Mouse (Mus musculus): ENCODE data around the gene Cep164. TPM values are rescaled to one million over a fixed set of nuclear protein-coding genes. Genes with fewer than 3 reads are reported as not detected.
A peak's percentile ranks its signal among the peaks of the same experiment; 100 is the strongest.
"Not testable (repeated sequence)": the region's sequence is repeated elsewhere in the genome, so short reads cannot be mapped to it uniquely, and the experiment has no call there.

Gene Cep164
- 10 to 100 TPM in 1 of 2 experiments, 1 to 10 TPM in 1; 9.0 to 14.8 TPM for total RNA-seq (2021)

GRCm38 (mm10) chr9:45828291-45828963 is at the start of gene Cep164:
Gene Cep164 (minus strand): TSS chr9:45828691.
- peak; percentile 63 to 65 for DNase-seq (ENCODE audit: extremely low spot score in 1 of 2, low spot score in 1 of 2)

- no peak for DNase-seq (ENCODE audit: extremely low spot score in 1 of 2, low spot score in 1 of 2)
Measured at GRCm38 (mm10) chr9:45877928-45878327, 49.4 kb upstream of the Cep164 start.

- no peak for DNase-seq (ENCODE audit: extremely low spot score in 1 of 2, low spot score in 1 of 2)
Measured at GRCm38 (mm10) chr9:45870265-45870664, 41.8 kb upstream of the Cep164 start.

GRCm38 (mm10) chr9:45869181-45869580 is 40.7 kb upstream of the Cep164 start:
- no peak for DNase-seq (ENCODE audit: extremely low spot score in 1 of 2, low spot score in 1 of 2)

GRCm38 (mm10) chr9:45861813-45862212 is 33.3 kb upstream of the Cep164 start:
- no peak for DNase-seq (ENCODE audit: extremely low spot score in 1 of 2, low spot score in 1 of 2)

GRCm38 (mm10) chr9:45859364-45859763 is 30.9 kb upstream of the Cep164 start:
- DNase-seq (ENCODE audit: extremely low spot score in 1 of 2, low spot score in 1 of 2), result no peak

- DNase-seq (ENCODE audit: extremely low spot score in 1 of 2, low spot score in 1 of 2), result no peak
Measured at GRCm38 (mm10) chr9:45854136-45854535, 25.6 kb upstream of the Cep164 start.

GRCm38 (mm10) chr9:45853695-45854094 is 25.2 kb upstream of the Cep164 start:
- DNase-seq (ENCODE audit: extremely low spot score in 1 of 2, low spot score in 1 of 2), result no peak

- no peak for DNase-seq (ENCODE audit: extremely low spot score in 1 of 2, low spot score in 1 of 2)
Measured at GRCm38 (mm10) chr9:45851776-45852175, 23.3 kb upstream of the Cep164 start.

GRCm38 (mm10) chr9:45851330-45851729 is 22.8 kb upstream of the Cep164 start:
- no peak for DNase-seq (ENCODE audit: extremely low spot score in 1 of 2, low spot score in 1 of 2)

- DNase-seq (ENCODE audit: extremely low spot score in 1 of 2, low spot score in 1 of 2), result no peak
Measured at GRCm38 (mm10) chr9:45850528-45851155, 22.2 kb upstream of the Cep164 start.

- no peak for DNase-seq (ENCODE audit: extremely low spot score in 1 of 2, low spot score in 1 of 2)
Measured at GRCm38 (mm10) chr9:45849528-45850408, 21.3 kb upstream of the Cep164 start.

GRCm38 (mm10) chr9:45846891-45847460 is 18.5 kb upstream of the Cep164 start:
- no peak for DNase-seq (ENCODE audit: extremely low spot score in 1 of 2, low spot score in 1 of 2)

GRCm38 (mm10) chr9:45846176-45846575 is 17.7 kb upstream of the Cep164 start:
- DNase-seq (ENCODE audit: extremely low spot score in 1 of 2, low spot score in 1 of 2), result not testable (repeated sequence)

GRCm38 (mm10) chr9:45845541-45845940 is 17.1 kb upstream of the Cep164 start:
- no peak for DNase-seq (ENCODE audit: extremely low spot score in 1 of 2, low spot score in 1 of 2)

GRCm38 (mm10) chr9:45843780-45844179 is 15.3 kb upstream of the Cep164 start:
- DNase-seq (ENCODE audit: extremely low spot score in 1 of 2, low spot score in 1 of 2), result no peak

GRCm38 (mm10) chr9:45843007-45843406 is 14.5 kb upstream of the Cep164 start:
- DNase-seq (ENCODE audit: extremely low spot score in 1 of 2, low spot score in 1 of 2), result no peak

- no peak for DNase-seq (ENCODE audit: extremely low spot score in 1 of 2, low spot score in 1 of 2)
Measured at GRCm38 (mm10) chr9:45841458-45841857, 13.0 kb upstream of the Cep164 start.

GRCm38 (mm10) chr9:45840331-45840730 is 11.8 kb upstream of the Cep164 start:
- DNase-seq (ENCODE audit: extremely low spot score in 1 of 2, low spot score in 1 of 2), result no peak

- no peak for DNase-seq (ENCODE audit: extremely low spot score in 1 of 2, low spot score in 1 of 2)
Measured at GRCm38 (mm10) chr9:45839982-45840300, 11.4 kb upstream of the Cep164 start.
